Mouse (Mus musculus) embryonic fibroblast, embryonic 13.5 days (primary cell): ENCODE data around the gene Sfswap. TPM values are rescaled to one million over a fixed set of nuclear protein-coding genes. Genes with fewer than 3 reads are reported as not detected.

Source experiments
- H3K27ac ChIP-seq: 2 replicates; pipeline ENCODE4 v1.5.1; 2012; ENCODE audit warnings: low read length, control low read depth, inconsistent platforms; ENCODE audit not compliant: insufficient read depth
- H3K4me1 ChIP-seq: 2 replicates; pipeline ENCODE4 v1.6.1; 2011; ENCODE audit warnings: low read length; ENCODE audit not compliant: control insufficient read depth, insufficient read depth
- H3K4me3 ChIP-seq: 2 replicates; pipeline ENCODE4 v1.5.1; 2011; ENCODE audit warnings: mild to moderate bottlenecking, control low read depth, low read length; ENCODE audit not compliant: insufficient read depth
- CTCF ChIP-seq: IDR thresholded peaks from 2 replicates; pipeline ENCODE4 v1.5.1; 2011; ENCODE audit warnings: mild to moderate bottlenecking, control low read depth, low read length, moderate library complexity, borderline replicate concordance; ENCODE audit not compliant: insufficient read depth
- POLR2A ChIP-seq: IDR thresholded peaks from 2 replicates; pipeline ENCODE4 v1.6.1; 2011; ENCODE audit warnings: low read depth, mild to moderate bottlenecking, control low read depth, low read length, moderate library complexity
- polyA plus RNA-seq: library from polyadenylated mRNA; stranded (reverse); fragments of >200 nt; gene quantifications from 2 replicates; pipeline ENCODE4 v1.2.4, GENCODE M21; 2011; ENCODE audit warnings: low read depth; ENCODE audit not compliant: missing spikeins, insufficient read length

Sfswap gene
- polyA plus RNA-seq, 1 experiment: 76.7 TPM

- H3K27ac ChIP-seq: no peak overlapping the region
- no peaks in the 10 kb centered on the region for H3K4me1 ChIP-seq
- TF ChIP-seq CTCF: no peak
- no peak for TF ChIP-seq POLR2A
- H3K4me3 ChIP-seq: no peak overlapping the region
Observed at GRCm38 (mm10) chr5:129465788-129466187, 35.2 kb upstream of the Sfswap start.

- Histone ChIP-seq H3K4me3 (no peak overlapping the region), H3K27ac (no peak overlapping the region), H3K4me1 (no peaks in the 10 kb centered on the region)
- TF ChIP-seq POLR2A (no peak), CTCF (no peak)
Observed at GRCm38 (mm10) chr5:129475532-129476045, 25.4 kb upstream of the Sfswap start.

DNA sequence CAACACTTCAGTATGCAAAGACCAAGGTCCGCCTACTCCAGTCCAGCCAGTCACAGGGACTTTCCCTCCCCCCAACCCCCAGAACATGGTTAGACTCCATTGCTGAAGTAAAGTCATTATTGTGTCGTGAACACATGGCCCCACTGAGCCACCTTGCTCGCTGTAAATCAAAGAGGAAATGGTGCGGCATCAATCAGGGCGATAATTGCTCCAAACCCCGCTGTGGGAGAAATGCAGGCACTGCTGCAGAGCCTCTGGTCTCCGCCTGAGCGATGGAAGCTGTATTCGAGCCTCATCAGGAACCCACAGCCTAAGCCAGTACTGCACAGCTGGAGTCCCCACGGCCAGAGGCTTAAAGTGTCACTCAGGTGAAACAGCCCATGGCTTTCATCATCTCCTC is 11.1 kb upstream of the Sfswap start:
- no peaks in the 10 kb centered on the region for H3K4me1 ChIP-seq
- no peak overlapping the region for H3K27ac ChIP-seq
- TF ChIP-seq CTCF: no peak
- TF ChIP-seq POLR2A: no peak
- H3K4me3 ChIP-seq: no peak overlapping the region

GRCm38 (mm10) chr5:129501671-129502070 is 650 bp downstream of the Sfswap start:
- no peak for TF ChIP-seq CTCF
- Histone ChIP-seq H3K4me1 (peaks cover 8% of the 10 kb centered on the region), H3K27ac (no peak overlapping the region), H3K4me3 (peak overlapping the region; percentile 79)

GRCm38 (mm10) chr5:129506886-129507285 is 5.9 kb downstream of the Sfswap start:
- H3K4me3 ChIP-seq: no peak overlapping the region
- TF ChIP-seq CTCF (no peak), POLR2A (no peak)
- H3K4me1 ChIP-seq: peaks cover 8% of the 10 kb centered on the region
- no peak overlapping the region for H3K27ac ChIP-seq

DNA sequence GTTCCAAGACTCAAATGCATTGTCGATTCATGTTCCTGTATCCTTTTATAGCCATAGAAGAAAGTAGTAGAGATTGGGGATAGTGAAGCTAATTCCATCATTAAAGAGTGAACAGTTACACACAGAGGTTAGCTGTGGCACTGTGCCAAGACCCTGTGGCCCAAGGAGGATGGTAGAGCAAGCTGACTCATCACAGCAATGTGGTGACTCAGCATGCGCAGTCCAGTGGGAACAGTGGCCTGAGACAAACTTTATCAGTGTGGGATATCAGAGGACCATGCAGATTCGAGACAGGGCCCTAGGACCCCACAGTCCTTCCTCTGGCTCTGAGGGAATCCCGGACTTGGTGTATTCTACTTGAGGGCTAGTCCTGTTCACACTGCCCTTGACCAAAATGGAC is 17.2 kb downstream of the Sfswap start:
- TF ChIP-seq CTCF (no peak), POLR2A (no peak)

DNA sequence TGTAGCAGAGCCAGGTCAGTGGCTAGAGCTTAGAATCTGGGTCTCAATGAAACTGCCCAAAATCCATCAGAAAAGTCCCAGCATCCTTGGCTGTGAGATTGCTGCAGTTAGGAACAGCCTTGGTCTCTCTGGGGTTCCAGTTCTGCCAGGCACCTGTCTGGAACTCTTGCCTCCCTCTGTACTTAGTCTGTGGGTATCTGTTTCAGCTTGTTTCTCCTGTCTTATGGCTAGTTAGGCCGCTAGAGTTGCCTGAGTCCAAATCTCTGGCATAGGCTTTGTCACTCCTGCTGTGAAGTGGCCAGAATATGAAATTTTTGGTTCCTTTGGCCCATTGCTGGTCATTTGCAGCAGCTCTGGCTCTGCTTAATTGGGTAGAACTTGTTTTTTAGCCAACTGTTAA is 17.8 kb downstream of the Sfswap start:
- peak overlapping the region; percentile 54 for H3K27ac ChIP-seq
- no peak overlapping the region for H3K4me3 ChIP-seq
- peaks cover 10% of the 10 kb centered on the region; the same call in 1 of the 2 replicates for H3K4me1 ChIP-seq
- TF ChIP-seq POLR2A (no peak), CTCF (no peak)

More for the DNA sequence above, 17.2 kb downstream of the Sfswap start:
- Histone ChIP-seq H3K27ac (peak overlapping the region; percentile 80), H3K4me3 (no peak overlapping the region), H3K4me1 (peaks cover 10% of the 10 kb centered on the region; the same call in 1 of the 2 replicates)

DNA sequence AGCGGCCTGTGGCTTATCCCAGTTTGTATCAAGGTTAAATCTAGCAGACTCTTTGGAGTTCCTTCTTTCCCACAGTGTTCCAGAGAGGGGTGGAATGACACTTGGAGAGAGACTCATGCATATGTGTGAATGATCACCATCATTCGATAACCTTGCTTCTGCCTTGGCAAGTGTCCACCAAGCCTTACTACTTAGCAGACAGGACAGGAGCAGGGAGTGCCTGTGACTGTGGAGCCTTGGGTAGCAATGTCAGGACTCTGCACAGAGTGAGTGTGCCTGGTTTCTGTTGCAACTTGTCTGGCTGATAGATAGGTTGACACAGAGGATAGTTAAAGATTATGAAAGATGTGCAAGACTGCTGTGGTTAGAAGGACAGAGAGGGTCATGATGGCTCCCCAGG is 18.6 kb downstream of the Sfswap start:
- TF ChIP-seq POLR2A: no peak
- no peak for TF ChIP-seq CTCF
- no peak overlapping the region for H3K4me3 ChIP-seq
- H3K27ac ChIP-seq: no peak overlapping the region
- H3K4me1 ChIP-seq: peaks cover 14% of the 10 kb centered on the region

DNA sequence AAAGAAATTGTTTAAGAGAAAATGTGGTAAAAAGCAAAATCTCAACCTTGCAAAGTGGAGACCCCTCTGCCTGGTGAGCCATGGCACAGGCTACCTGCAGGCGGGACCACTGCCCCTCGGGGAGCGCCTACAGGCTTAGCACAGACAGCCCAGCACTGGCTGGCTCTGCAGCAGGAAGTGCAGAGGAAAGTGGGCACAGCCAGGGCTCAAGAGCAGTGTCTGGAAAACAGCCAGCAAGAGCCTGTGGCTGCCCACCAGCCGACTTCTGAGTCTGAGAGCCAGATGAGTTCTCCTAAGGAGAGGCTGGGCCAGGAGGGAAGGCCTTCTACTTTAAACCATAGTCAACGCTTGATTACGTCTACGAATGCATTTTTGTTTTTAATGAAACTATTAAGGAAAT is 20.5 kb downstream of the Sfswap start:
- peaks cover 20% of the 10 kb centered on the region for H3K4me1 ChIP-seq
- H3K27ac ChIP-seq: no peak overlapping the region
- no peak overlapping the region for H3K4me3 ChIP-seq
- TF ChIP-seq POLR2A: no peak
- TF ChIP-seq CTCF: no peak

DNA sequence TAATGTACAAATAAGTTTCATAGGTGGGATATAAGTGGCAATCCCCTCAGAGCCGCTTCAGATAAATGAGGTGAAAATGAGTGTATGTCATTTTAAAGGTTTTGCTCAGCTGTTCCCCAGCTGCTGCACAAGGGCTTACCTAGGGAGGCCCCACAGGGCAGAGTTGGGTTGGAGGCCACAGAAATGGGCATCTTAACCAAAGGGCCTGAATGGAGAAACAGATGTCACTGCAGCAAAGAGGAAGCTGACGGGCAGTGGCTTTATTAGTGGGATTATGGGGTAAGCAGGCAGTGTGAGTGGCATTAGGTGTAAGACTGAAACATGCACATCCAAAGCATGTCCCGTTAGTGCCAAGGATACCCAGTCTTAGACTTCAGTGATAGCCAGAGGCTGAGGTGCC is 20.9 kb downstream of the Sfswap start:
- TF ChIP-seq CTCF (no peak), POLR2A (no peak)
- no peak overlapping the region for H3K4me3 ChIP-seq
- no peak overlapping the region for H3K27ac ChIP-seq
- H3K4me1 ChIP-seq: peaks cover 22% of the 10 kb centered on the region

DNA sequence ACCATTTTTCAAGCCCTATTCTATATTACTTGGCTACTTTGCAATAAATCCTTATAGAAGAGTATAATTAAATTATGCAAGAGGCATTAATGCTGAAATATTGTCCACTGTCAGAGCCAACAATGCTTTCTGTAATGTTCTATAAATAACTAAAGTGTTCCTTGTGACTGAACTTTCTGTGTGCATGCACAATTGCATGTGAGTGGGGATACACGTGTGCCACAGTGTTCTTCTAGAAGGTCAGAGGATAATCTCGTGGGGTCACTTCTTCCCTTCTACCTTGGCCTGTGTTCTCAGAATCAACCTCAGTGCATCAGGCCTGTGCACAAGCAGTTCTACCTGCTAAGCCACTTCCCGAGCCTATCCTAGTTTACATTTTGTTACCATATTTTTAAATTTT is 22.1 kb downstream of the Sfswap start:
- H3K4me3 ChIP-seq: no peak overlapping the region
- H3K27ac ChIP-seq: no peak overlapping the region
- TF ChIP-seq CTCF (no peak), POLR2A (no peak)
- peaks cover 27% of the 10 kb centered on the region for H3K4me1 ChIP-seq
